Mouse (Mus musculus) limb, embryonic 11.5 days (tissue): ENCODE measurements around the gene Cacnb4. TPM values are rescaled to one million over a fixed set of nuclear protein-coding genes. Genes with fewer than 3 reads are reported as not detected.
A peak's percentile ranks its signal among the peaks of the same experiment; 100 is the strongest.

Experiments
- ATAC-seq: fragments of 200-750 bp; cut with Nextera tagmentation; 2 replicates; pipeline ENCODE4 v1.8.0; 2017; ENCODE audit warnings: low read depth; ENCODE audit not compliant: insufficient number of reproducible peaks, low FRiP score, low TSS enrichment
- DNase-seq: peaks from one replicate; pipeline ENCODE4 v3.0.0-alpha.2; 2015; ENCODE audit warnings: low spot score
- H3K27ac ChIP-seq: fragments of 300-500 bp; sonication (generic); replicated peaks from 2 replicates; pipeline ENCODE4 v1.5.1; 2014; ENCODE audit warnings: low read depth, mild to moderate bottlenecking, low read length
- H3K27me3 ChIP-seq: fragments of 300-500 bp; sonication (generic); 2 replicates; pipeline ENCODE4 v1.6.1; 2014; ENCODE audit warnings: mild to moderate bottlenecking, low read length, mixed read lengths; ENCODE audit not compliant: control insufficient read depth, insufficient read depth
- H3K36me3 ChIP-seq: fragments of 300-500 bp; sonication (generic); 2 replicates; pipeline ENCODE4 v1.6.1; 2014; ENCODE audit warnings: mild to moderate bottlenecking, low read length, moderate library complexity, mixed read lengths; ENCODE audit not compliant: control insufficient read depth, insufficient read depth
- H3K4me1 ChIP-seq: fragments of 300-500 bp; sonication (generic); 2 replicates; pipeline ENCODE4 v1.6.1; 2014; ENCODE audit warnings: low read length, mixed read lengths; ENCODE audit not compliant: control insufficient read depth, insufficient read depth
- H3K4me2 ChIP-seq: fragments of 300-500 bp; sonication (generic); 2 replicates; pipeline ENCODE4 v1.6.1; 2014; ENCODE audit warnings: low read depth, mild to moderate bottlenecking, moderate library complexity; ENCODE audit not compliant: severe bottlenecking
- H3K4me3 ChIP-seq: fragments of 300-500 bp; sonication (generic); 2 replicates; pipeline ENCODE4 v1.5.1; 2014; ENCODE audit warnings: low read depth, low read length
- H3K9ac ChIP-seq: fragments of 300-500 bp; sonication (generic); 2 replicates; pipeline ENCODE4 v1.6.1; 2014; ENCODE audit warnings: mild to moderate bottlenecking, low read length
- H3K9me3 ChIP-seq: fragments of 300-500 bp; sonication (generic); 2 replicates; pipeline ENCODE4 v1.6.1; 2016; ENCODE audit warnings: low read length; ENCODE audit not compliant: control insufficient read depth
- WGBS: fragments of 180-500 bp; shearing (Covaris S2); extraction: QIAGEN DNeasy Blood & Tissue Kit; methylation state at CpG from one replicate; pipeline ENCODE4 v1.1.7; 2014; 5-methylcytosine and 5-hydroxymethylcytosine counted together
- polyA plus RNA-seq: library from polyadenylated mRNA; unstranded; fragments of >200 nt; fragmentation: Nextera tagmentation; extraction: Ambion mirVana; gene quantifications from 2 replicates; pipeline ENCODE4 v1.2.1, GENCODE M21; 2014

Cacnb4 gene
- polyA plus RNA-seq, 1 experiment from 2014 or later, result 0.52 TPM

GRCm38 (mm10) chr2:52700352-52700751, 23.7 kb upstream of the Cacnb4 start:
- H3K4me1 ChIP-seq, result no peaks in the 10 kb centered on the region
- no peaks in the 10 kb centered on the region for H3K9me3 ChIP-seq
- no peaks in the 10 kb centered on the region for H3K27me3 ChIP-seq
- DNase-seq (no peak), ATAC-seq (no peak)
- H3K4me2 ChIP-seq, result no peak overlapping the region
- WGBS, result 51% methylated on average over 5 of the region's 5 CpGs
- no peak overlapping the region for H3K4me3 ChIP-seq
- H3K36me3 ChIP-seq, result no peaks in the 10 kb centered on the region
- no peak overlapping the region for H3K27ac ChIP-seq
- H3K9ac ChIP-seq, result no peak overlapping the region

- Histone ChIP-seq H3K9me3 (no peaks in the 10 kb centered on the region), H3K4me2 (no peak overlapping the region), H3K36me3 (no peaks in the 10 kb centered on the region), H3K4me3 (no peak overlapping the region), H3K27me3 (no peaks in the 10 kb centered on the region), H3K4me1 (no peaks in the 10 kb centered on the region), H3K27ac (no peak overlapping the region), H3K9ac (no peak overlapping the region)
- DNase-seq (no peak), ATAC-seq (no peak)
- WGBS, result 83% methylated on average over 6 of the region's 6 CpGs
Measured at GRCm38 (mm10) chr2:52694604-52695003, 18.0 kb upstream of the Cacnb4 start.

- no peak overlapping the region for H3K4me2 ChIP-seq
- no peak overlapping the region for H3K27ac ChIP-seq
- no peaks in the 10 kb centered on the region for H3K36me3 ChIP-seq
- DNase-seq, result no peak
- H3K27me3 ChIP-seq, result no peaks in the 10 kb centered on the region
- no peak overlapping the region for H3K4me3 ChIP-seq
- no peaks in the 10 kb centered on the region for H3K9me3 ChIP-seq
- no peaks in the 10 kb centered on the region for H3K4me1 ChIP-seq
- WGBS, result 78% methylated on average over 4 of the region's 4 CpGs
- no peak overlapping the region for H3K9ac ChIP-seq
- ATAC-seq, result no peak
Measured at GRCm38 (mm10) chr2:52691745-52692144, 15.1 kb upstream of the Cacnb4 start.

GRCm38 (mm10) chr2:52686601-52687000, 10.0 kb upstream of the Cacnb4 start:
- no peak overlapping the region for H3K27ac ChIP-seq
- 78% methylated on average over 6 of the region's 6 CpGs for WGBS
- H3K36me3 ChIP-seq, result no peaks in the 10 kb centered on the region
- H3K9me3 ChIP-seq, result no peaks in the 10 kb centered on the region
- no peak for DNase-seq
- H3K9ac ChIP-seq, result no peak overlapping the region
- H3K27me3 ChIP-seq, result no peaks in the 10 kb centered on the region
- no peak overlapping the region for H3K4me2 ChIP-seq
- H3K4me3 ChIP-seq, result no peak overlapping the region
- no peak for ATAC-seq
- H3K4me1 ChIP-seq, result no peaks in the 10 kb centered on the region

GRCm38 (mm10) chr2:52677589-52677988, 958 bp upstream of the Cacnb4 start:
- Histone ChIP-seq H3K27ac (no peak overlapping the region), H3K36me3 (no peaks in the 10 kb centered on the region), H3K4me3 (no peak overlapping the region), H3K9ac (no peak overlapping the region), H3K9me3 (no peaks in the 10 kb centered on the region), H3K27me3 (peaks cover 15% of the 10 kb centered on the region), H3K4me2 (no peak overlapping the region), H3K4me1 (no peaks in the 10 kb centered on the region)
- no peak for ATAC-seq
- WGBS, result 65% methylated on average over 4 of the region's 4 CpGs
- DNase-seq, result no peak

- ATAC-seq (no peak), DNase-seq (peak; percentile 37)
- Histone ChIP-seq H3K36me3 (no peaks in the 10 kb centered on the region), H3K9ac (no peak overlapping the region), H3K4me2 (peak overlapping the region; percentile 92; the same call in 1 of the 2 replicates), H3K27ac (no peak overlapping the region), H3K9me3 (no peaks in the 10 kb centered on the region), H3K4me1 (no peaks in the 10 kb centered on the region), H3K4me3 (0 out of 2 replicates have a peak overlapping the region, but pooled peaks have one; percentile 57), H3K27me3 (peaks cover 15% of the 10 kb centered on the region)
- WGBS, result 8% methylated on average over 6 of the region's 6 CpGs
Measured at GRCm38 (mm10) chr2:52676913-52677303, 277 bp upstream of the Cacnb4 start.

GRCm38 (mm10) chr2:52675278-52675987, 1.2 kb downstream of the Cacnb4 start:
- Histone ChIP-seq H3K9ac (peak overlapping the region; percentile 63), H3K27me3 (peaks cover 15% of the 10 kb centered on the region), H3K9me3 (no peaks in the 10 kb centered on the region), H3K27ac (no peak overlapping the region), H3K36me3 (no peaks in the 10 kb centered on the region), H3K4me1 (no peaks in the 10 kb centered on the region), H3K4me2 (peak overlapping the region; percentile 92), H3K4me3 (peak overlapping the region; percentile 57)
- peak; percentile 56 for DNase-seq
- peak; percentile 46; the same call in 1 of the 2 replicates for ATAC-seq
- whole genome bisulfite sequencing, result under 1% methylated on average over 41 of the region's 42 CpGs

- Histone ChIP-seq H3K4me3 (peak overlapping the region; percentile 57), H3K27ac (no peak overlapping the region), H3K9me3 (no peaks in the 10 kb centered on the region), H3K4me1 (no peaks in the 10 kb centered on the region), H3K36me3 (no peaks in the 10 kb centered on the region), H3K9ac (no peak overlapping the region), H3K4me2 (peak overlapping the region; percentile 92), H3K27me3 (peaks cover 15% of the 10 kb centered on the region)
- DNase-seq (peak; percentile 58), ATAC-seq (no peak)
- WGBS, result under 1% methylated on average over 19 of the region's 19 CpGs
Measured at GRCm38 (mm10) chr2:52674886-52675277, 1.7 kb downstream of the Cacnb4 start.

GRCm38 (mm10) chr2:52673172-52673571, 3.5 kb downstream of the Cacnb4 start:
- 84% methylated on average over 1 of the region's 1 CpGs for WGBS
- H3K27me3 ChIP-seq, result peaks cover 15% of the 10 kb centered on the region
- no peak for ATAC-seq

More at GRCm38 (mm10) chr2:52673172-52673571, 3.5 kb downstream of the Cacnb4 start:
- Histone ChIP-seq H3K9ac (no peak overlapping the region), H3K4me3 (no peak overlapping the region), H3K9me3 (no peaks in the 10 kb centered on the region), H3K4me1 (no peaks in the 10 kb centered on the region), H3K27ac (no peak overlapping the region), H3K36me3 (no peaks in the 10 kb centered on the region), H3K4me2 (no peak overlapping the region)
- DNase-seq, result no peak
